Mouse (Mus musculus) heart, embryonic 10.5 days (tissue): ENCODE measurements around the gene Kcnk7. TPM values are rescaled to one million over a fixed set of nuclear protein-coding genes. Genes with fewer than 3 reads are reported as not detected.
A peak's percentile ranks its signal among the peaks of the same experiment; 100 is the strongest.

ENCODE experiments used
- DNase-seq: peaks from one replicate; pipeline ENCODE4 v3.0.0-alpha.2; 2017; ENCODE audit warnings: low spot score
- H3K27ac ChIP-seq: fragments of 300-500 bp; sonication (generic); 2 replicates; pipeline ENCODE4 v1.5.1; 2016; ENCODE audit warnings: mild to moderate bottlenecking
- H3K27me3 ChIP-seq: fragments of 300-500 bp; sonication (generic); 2 replicates; pipeline ENCODE4 v1.6.1; 2016; ENCODE audit warnings: mild to moderate bottlenecking; ENCODE audit not compliant: poor library complexity, insufficient read depth, severe bottlenecking
- H3K36me3 ChIP-seq: fragments of 300-500 bp; sonication (generic); 2 replicates; pipeline ENCODE4 v1.6.1; 2016; ENCODE audit warnings: mild to moderate bottlenecking, moderate library complexity
- H3K4me1 ChIP-seq: fragments of 300-500 bp; sonication (generic); 2 replicates; pipeline ENCODE4 v1.6.1; 2016; ENCODE audit warnings: mild to moderate bottlenecking
- H3K4me3 ChIP-seq: fragments of 300-500 bp; sonication (generic); 2 replicates; pipeline ENCODE4 v1.5.1; 2016; ENCODE audit warnings: mild to moderate bottlenecking, moderate library complexity
- H3K9me3 ChIP-seq: fragments of 300-500 bp; sonication (generic); 2 replicates; pipeline ENCODE4 v1.6.1; 2016; ENCODE audit warnings: mild to moderate bottlenecking, moderate library complexity
- WGBS: fragments of 180-500 bp; shearing (Covaris S2); methylation state at CpG from one replicate; pipeline ENCODE4 v1.1.7; 2016; 5-methylcytosine and 5-hydroxymethylcytosine counted together
- microRNA-seq: library from miRNA; unstranded; fragments of <30 nt; microRNA quantifications from one replicate; pipeline ENCODE4, GENCODE M21; 2017
- polyA plus RNA-seq: library from polyadenylated mRNA; unstranded; fragments of >200 nt; fragmentation: Nextera tagmentation; extraction: Ambion mirVana; gene quantifications from 2 replicates; pipeline ENCODE4 v1.2.1, GENCODE M21; 2016

Gene Kcnk7
- polyA plus RNA-seq, 1 experiment from 2014 or later, result not detected

GRCm38 (mm10) chr19:5751742-5752141, 47.6 kb downstream of the Kcnk7 start:
- peaks cover 98% of the 10 kb centered on the region for H3K27me3 ChIP-seq
- peak overlapping the region; percentile 31 for H3K4me3 ChIP-seq
- no peaks in the 10 kb centered on the region for H3K36me3 ChIP-seq
- no peaks in the 10 kb centered on the region for H3K9me3 ChIP-seq
- H3K27ac ChIP-seq, result no peak overlapping the region
- 7% methylated on average over 20 of the region's 20 CpGs for WGBS
- DNase-seq, result no peak
- H3K4me1 ChIP-seq, result peaks cover 27% of the 10 kb centered on the region

GRCm38 (mm10) chr19:5756321-5756985, 52.3 kb downstream of the Kcnk7 start:
- 6% methylated on average over 29 of the region's 29 CpGs for WGBS
- peaks cover 86% of the 10 kb centered on the region for H3K27me3 ChIP-seq
- DNase-seq, result no peak
- peak overlapping the region; percentile 48 for H3K4me3 ChIP-seq
- H3K4me1 ChIP-seq, result peaks cover 22% of the 10 kb centered on the region
- H3K9me3 ChIP-seq, result no peaks in the 10 kb centered on the region
- H3K27ac ChIP-seq, result peak overlapping the region; percentile 31; the same call in 1 of the 2 replicates
- peaks cover 44% of the 10 kb centered on the region for H3K36me3 ChIP-seq

Small RNA genes lying within 50 kb of the gene (microRNA-seq; reads per million reads assigned to microRNA genes)
- gene Mir6987, result 1.0 reads per million

Other genes starting within 250 kb of the Kcnk7 start
- 8.3 and 11.6 TPM in 2 replicates for gene Ccdc85b, start 246.5 kb upstream of the Kcnk7 start, polyA plus RNA-seq
- gene Fibp, start 243.8 kb upstream of the Kcnk7 start, polyA plus RNA-seq, result 79.5 and 87.9 TPM in 2 replicates
- gene Ctsw, start 235.9 kb upstream of the Kcnk7 start, polyA plus RNA-seq, result 0.85 and 1.1 TPM in 2 replicates
- 62.7 and 92.3 TPM in 2 replicates for gene Efemp2, start 230.4 kb upstream of the Kcnk7 start, polyA plus RNA-seq
- 41.7 and 44.7 TPM in 2 replicates for gene Mus81, start 216.0 kb upstream of the Kcnk7 start, polyA plus RNA-seq
- gene Cfl1, start 213.9 kb upstream of the Kcnk7 start, polyA plus RNA-seq, result 2,322 and 2,829 TPM in 2 replicates
- 0.14 and 0.25 TPM in 2 replicates for gene 1700020D05Rik, start 200.6 kb upstream of the Kcnk7 start, polyA plus RNA-seq
- gene Snx32, start 193.8 kb upstream of the Kcnk7 start, polyA plus RNA-seq, result 10.6 and 15.6 TPM in 2 replicates
- gene Ovol1, start 143.7 kb upstream of the Kcnk7 start, polyA plus RNA-seq, result 0.35 TPM in 1 of 2 replicates, not detected in the other
- 2.2 and 2.7 TPM in 2 replicates for gene Ap5b1, start 136.3 kb upstream of the Kcnk7 start, polyA plus RNA-seq
- 113 and 142 TPM in 2 replicates for gene Rnaseh2c, start 102.5 kb upstream of the Kcnk7 start, polyA plus RNA-seq
- 33.2 and 35.4 TPM in 2 replicates for gene Kat5, start 94.1 kb upstream of the Kcnk7 start, polyA plus RNA-seq
- gene Rela, start 66.9 kb upstream of the Kcnk7 start, polyA plus RNA-seq, result 36.8 and 38.1 TPM in 2 replicates
- 24.7 and 28.9 TPM in 2 replicates for gene Sipa1, start 40.7 kb upstream of the Kcnk7 start, polyA plus RNA-seq
- gene Map3k11, start 15.6 kb upstream of the Kcnk7 start, polyA plus RNA-seq, result 33.6 and 36.0 TPM in 2 replicates
- 20.1 and 26.3 TPM in 2 replicates for gene Pcnx3, start 15.5 kb upstream of the Kcnk7 start, polyA plus RNA-seq
- gene Ehbp1l1, start 21.9 kb downstream of the Kcnk7 start, polyA plus RNA-seq, result 69.0 and 130 TPM in 2 replicates
- gene Fam89b, start 25.3 kb downstream of the Kcnk7 start, polyA plus RNA-seq, result 75.9 and 88.9 TPM in 2 replicates
- gene Ltbp3, start 36.5 kb downstream of the Kcnk7 start, polyA plus RNA-seq, result 4.2 and 4.3 TPM in 2 replicates
- 74.4 and 75.2 TPM in 2 replicates for gene Scyl1, start 67.1 kb downstream of the Kcnk7 start, polyA plus RNA-seq
- gene Frmd8, start 170.9 kb downstream of the Kcnk7 start, polyA plus RNA-seq, result 40.6 and 46.3 TPM in 2 replicates
- gene Slc25a45, start 173.4 kb downstream of the Kcnk7 start, polyA plus RNA-seq, result 2.1 and 2.5 TPM in 2 replicates
- 2.4 and 2.9 TPM in 2 replicates for gene Tigd3, start 189.8 kb downstream of the Kcnk7 start, polyA plus RNA-seq
- 134 and 150 TPM in 2 replicates for gene Dpf2, start 208.6 kb downstream of the Kcnk7 start, polyA plus RNA-seq
- 5.9 and 7.4 TPM in 2 replicates for gene Cdc42ep2, start 220.4 kb downstream of the Kcnk7 start, polyA plus RNA-seq